Mouse (Mus musculus): Measurements from ENCODE around the gene Ube2h. TPM values are rescaled to one million over a fixed set of nuclear protein-coding genes. Genes with fewer than 3 reads are reported as not detected.

Gene Ube2h
- polyA plus RNA-seq, 1 experiment from 2014 or later, result 42.3 TPM

DNA sequence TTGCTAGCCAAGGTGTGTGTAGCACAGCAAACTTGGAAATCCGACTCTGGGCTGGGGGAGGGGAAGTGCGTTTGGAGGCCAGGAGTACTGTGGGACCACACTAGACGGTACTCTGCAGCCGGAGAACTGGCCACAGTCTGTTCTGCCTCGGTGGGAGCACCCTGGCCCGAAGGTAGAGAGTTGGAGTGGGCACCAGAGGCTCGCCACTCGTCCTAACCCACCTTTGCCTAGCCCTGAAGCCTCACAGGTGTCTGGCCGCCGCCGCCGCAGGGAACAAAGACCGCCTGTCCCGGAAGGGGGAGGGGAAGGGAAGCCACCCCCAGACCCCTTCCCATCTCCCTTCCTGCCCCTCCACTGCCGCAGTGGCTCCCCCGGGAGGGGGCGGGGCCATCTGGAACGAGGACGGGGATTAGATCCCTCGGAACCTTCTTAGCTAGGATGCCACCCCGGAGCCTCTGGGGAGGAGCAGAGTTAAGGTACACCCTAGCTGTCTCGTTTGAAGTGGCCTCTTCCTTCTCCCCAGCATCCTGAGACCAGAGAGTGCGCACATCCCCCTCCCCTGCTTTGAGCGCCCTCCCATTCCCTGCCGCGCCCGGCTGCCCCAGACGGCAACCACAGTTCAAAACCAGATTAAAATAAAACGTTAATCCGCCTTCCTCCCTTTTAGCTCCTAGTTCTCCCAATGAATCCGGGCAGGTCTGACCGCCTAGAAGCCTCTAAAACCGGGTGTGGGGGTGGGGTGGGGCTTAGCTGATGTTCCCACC lies 129.7 kb downstream of the Ube2h start:
- TF ChIP-seq CTCF (IDR thresholded peaks at IDR 0.05; ENCODE audit: low read depth), result no peak
- Histone ChIP-seq H3K4me3 (ENCODE audit: low read depth, low read length) (peak overlapping the region; percentile 45), H3K27me3 (ENCODE audit: insufficient read depth, low read length) (peaks cover 100% of the 10 kb centered on the region), H3K9ac (peak overlapping the region; percentile 60), H3K4me2 (peak overlapping the region; percentile 57), H3K36me3 (ENCODE audit: insufficient read depth) (no peaks in the 10 kb centered on the region), H3K9me3 (ENCODE audit: low read depth, low read length) (no peaks in the 10 kb centered on the region), H3K27ac (ENCODE audit: low read depth) (no peak overlapping the region; the same call in 1 of the 2 replicates), H3K4me1 (ENCODE audit: insufficient read depth) (peaks cover 5% of the 10 kb centered on the region; the same call in 1 of the 2 replicates)
- ATAC-seq (ENCODE audit: insufficient read depth), result peak; percentile 23
- no peak for DNase-seq
- under 1% methylated on average over 33 of the region's 33 CpGs for WGBS

DNA sequence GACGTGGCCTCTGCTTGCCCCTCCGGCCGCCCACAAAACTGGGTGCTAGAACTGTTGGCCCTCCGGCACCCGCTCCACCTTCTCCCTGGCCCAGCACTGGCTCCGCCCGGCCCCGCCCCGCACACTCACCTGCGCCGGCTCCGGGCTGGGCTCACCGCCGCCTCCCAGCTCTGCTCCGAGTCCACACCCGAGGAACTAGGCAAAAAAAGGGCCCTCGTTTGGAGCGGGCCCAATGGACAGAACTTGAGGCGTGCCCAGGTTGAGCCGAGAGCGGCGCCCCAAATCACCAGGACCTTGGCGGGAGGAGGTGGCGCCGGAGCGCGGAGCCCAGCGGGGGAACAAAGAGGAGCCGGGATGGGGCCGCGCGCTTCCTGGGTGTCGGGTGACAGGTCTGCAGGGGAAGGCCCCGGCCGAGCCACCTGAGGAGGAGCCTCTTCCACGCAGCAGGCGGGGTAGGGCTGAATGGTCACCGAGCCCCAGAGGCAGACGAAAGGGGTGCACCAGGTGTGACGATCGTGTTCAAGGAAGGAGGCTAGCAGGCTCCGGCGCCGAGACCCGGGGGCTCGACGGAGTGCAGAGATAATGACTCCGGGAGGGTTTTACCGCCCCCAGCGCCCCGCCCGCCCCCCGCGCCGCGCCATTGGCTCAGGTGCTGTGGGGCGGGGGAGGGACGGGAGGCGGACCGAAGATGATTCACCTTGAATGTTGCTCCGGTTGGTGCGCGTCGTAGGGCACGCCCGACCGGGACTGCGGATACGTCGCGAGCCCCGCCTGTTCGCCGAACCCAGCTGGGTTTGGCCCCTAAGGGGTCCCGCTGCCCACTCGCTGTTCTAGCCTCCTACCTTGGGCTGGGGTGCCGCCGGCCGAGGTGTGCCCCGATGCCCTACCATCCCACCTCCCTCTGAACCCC lies 130.5 kb downstream of the Ube2h start:
- peak overlapping the region; percentile 80 for H3K27ac ChIP-seq (ENCODE audit: low read depth)
- under 1% methylated on average over 79 of the region's 80 CpGs for WGBS
- peak; percentile 66 for ATAC-seq (ENCODE audit: insufficient read depth)
- H3K9ac ChIP-seq, result peak overlapping the region; percentile 60
- peak; percentile 68 for DNase-seq
- no peaks in the 10 kb centered on the region for H3K9me3 ChIP-seq (ENCODE audit: low read depth, low read length)
- peak overlapping the region; percentile 45 for H3K4me3 ChIP-seq (ENCODE audit: low read depth, low read length)
- peaks cover 94% of the 10 kb centered on the region for H3K27me3 ChIP-seq (ENCODE audit: insufficient read depth, low read length)
- H3K4me2 ChIP-seq, result peak overlapping the region; percentile 57
- no peaks in the 10 kb centered on the region for H3K36me3 ChIP-seq (ENCODE audit: insufficient read depth)
- no peak for TF ChIP-seq CTCF (IDR thresholded peaks at IDR 0.05; ENCODE audit: low read depth)
- H3K4me1 ChIP-seq (ENCODE audit: insufficient read depth), result peaks cover 5% of the 10 kb centered on the region; the same call in 1 of the 2 replicates

DNA sequence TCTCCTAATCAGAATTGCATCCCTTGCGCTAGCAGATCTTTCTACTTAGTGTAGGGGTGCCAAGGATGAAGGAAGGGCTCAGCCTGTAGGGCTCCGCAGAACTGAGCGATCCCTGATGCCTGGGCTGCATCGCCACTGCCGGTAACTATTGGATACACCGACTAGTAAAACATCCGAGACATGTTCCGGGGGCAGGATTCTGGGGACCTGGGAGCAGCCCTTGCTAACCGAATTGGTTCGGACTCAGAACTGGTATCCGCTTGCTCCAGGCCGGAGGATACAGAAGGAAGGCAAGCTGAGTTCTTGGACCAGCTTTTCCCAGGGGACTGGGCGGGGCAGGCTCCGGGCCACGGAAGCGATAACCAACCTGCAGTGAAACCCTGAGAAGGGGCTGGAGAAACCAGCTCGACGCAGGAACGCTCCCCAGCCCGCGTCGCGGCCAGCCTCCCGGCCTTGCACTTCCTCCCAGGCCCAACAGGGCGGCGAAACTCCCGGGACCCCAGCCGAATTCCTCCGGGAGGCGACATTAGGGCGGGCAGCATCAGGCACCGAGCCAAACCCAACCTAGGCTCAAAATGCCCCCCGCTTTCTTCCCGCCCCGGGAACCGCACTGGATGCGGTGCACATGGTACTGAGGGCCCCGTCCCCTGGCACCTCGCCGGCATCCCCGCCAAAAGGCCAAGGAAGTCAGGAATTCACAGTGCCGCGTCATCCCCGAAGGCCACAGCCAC lies 131.4 kb downstream of the Ube2h start:
- ATAC-seq (ENCODE audit: insufficient read depth) (peak; percentile 1; the same call in 1 of the 2 replicates), DNase-seq (peak; percentile 63)
- H3K4me1 ChIP-seq (ENCODE audit: insufficient read depth), result peaks cover 5% of the 10 kb centered on the region; the same call in 1 of the 2 replicates
- no peaks in the 10 kb centered on the region for H3K9me3 ChIP-seq (ENCODE audit: low read depth, low read length)
- H3K9ac ChIP-seq, result peak overlapping the region; percentile 60
- H3K36me3 ChIP-seq (ENCODE audit: insufficient read depth), result no peaks in the 10 kb centered on the region
- 2% methylated on average over 44 of the region's 44 CpGs for WGBS
- peak overlapping the region; percentile 45 for H3K4me3 ChIP-seq (ENCODE audit: low read depth, low read length)
- H3K4me2 ChIP-seq, result peak overlapping the region; percentile 57
- peak; percentile 70 for TF ChIP-seq CTCF (IDR thresholded peaks at IDR 0.05; ENCODE audit: low read depth)
- peak overlapping the region; percentile 80 for H3K27ac ChIP-seq (ENCODE audit: low read depth)
- H3K27me3 ChIP-seq (ENCODE audit: insufficient read depth, low read length), result peaks cover 85% of the 10 kb centered on the region

DNA sequence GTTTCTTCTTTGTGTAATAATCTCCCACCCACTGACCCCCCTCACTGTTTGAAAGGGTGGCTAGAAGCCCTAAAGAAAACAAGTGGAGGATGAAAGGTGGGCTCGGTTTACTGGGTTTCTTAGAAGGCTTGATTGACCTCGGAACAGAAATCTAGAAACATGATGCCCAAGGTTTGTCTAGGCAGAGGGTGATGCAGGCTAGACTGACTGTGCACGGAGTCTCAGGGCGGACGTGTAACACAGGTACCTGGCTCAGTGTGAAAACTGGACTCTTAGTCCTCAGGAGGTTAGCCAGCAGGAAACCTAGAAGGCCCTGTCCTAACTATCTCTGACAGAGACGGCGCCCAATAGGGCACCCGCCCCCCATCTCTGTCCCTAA lies 131.9 kb downstream of the Ube2h start:
- DNase-seq, result no peak
- WGBS, result 11% methylated on average over 8 of the region's 8 CpGs
- H3K9me3 ChIP-seq (ENCODE audit: low read depth, low read length), result no peaks in the 10 kb centered on the region
- peaks cover 80% of the 10 kb centered on the region for H3K27me3 ChIP-seq (ENCODE audit: insufficient read depth, low read length)
- TF ChIP-seq CTCF (IDR thresholded peaks at IDR 0.05; ENCODE audit: low read depth), result no peak
- H3K36me3 ChIP-seq (ENCODE audit: insufficient read depth), result no peaks in the 10 kb centered on the region
- no peak overlapping the region for H3K27ac ChIP-seq (ENCODE audit: low read depth)
- H3K4me2 ChIP-seq, result peak overlapping the region; percentile 57
- ATAC-seq (ENCODE audit: insufficient read depth), result no peak
- peak overlapping the region; percentile 60; the same call in 1 of the 2 replicates for H3K9ac ChIP-seq
- H3K4me3 ChIP-seq (ENCODE audit: low read depth, low read length), result peak overlapping the region; percentile 45
- H3K4me1 ChIP-seq (ENCODE audit: insufficient read depth), result peaks cover 5% of the 10 kb centered on the region; the same call in 1 of the 2 replicates

DNA sequence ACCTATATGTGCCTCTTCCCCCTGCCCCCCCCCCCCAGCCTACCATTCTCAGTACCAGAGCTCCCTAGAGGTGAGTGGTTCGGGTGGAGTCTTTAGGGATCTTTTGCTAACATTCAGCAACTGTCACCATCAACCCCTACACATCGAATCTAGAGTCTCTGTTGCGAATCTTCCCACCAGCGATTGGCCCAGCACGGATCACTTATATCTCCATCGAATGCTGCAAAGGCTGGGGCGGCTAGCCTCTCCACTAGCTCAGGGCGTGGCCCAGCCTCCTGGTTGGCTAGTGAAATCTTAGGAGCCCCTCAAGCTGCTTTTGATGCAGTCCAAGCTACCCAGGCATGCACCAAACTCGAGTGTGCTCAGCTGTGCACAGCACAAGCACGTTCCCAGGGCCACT lies 132.4 kb downstream of the Ube2h start:
- H3K9ac ChIP-seq, result no peak overlapping the region
- peaks cover 5% of the 10 kb centered on the region; the same call in 1 of the 2 replicates for H3K4me1 ChIP-seq (ENCODE audit: insufficient read depth)
- 16% methylated on average over 10 of the region's 10 CpGs for WGBS
- peak overlapping the region; percentile 57 for H3K4me2 ChIP-seq
- ATAC-seq (ENCODE audit: insufficient read depth) (no peak), DNase-seq (no peak)
- H3K9me3 ChIP-seq (ENCODE audit: low read depth, low read length), result no peaks in the 10 kb centered on the region
- no peak for TF ChIP-seq CTCF (IDR thresholded peaks at IDR 0.05; ENCODE audit: low read depth)
- H3K27me3 ChIP-seq (ENCODE audit: insufficient read depth, low read length), result peaks cover 76% of the 10 kb centered on the region
- no peak overlapping the region for H3K27ac ChIP-seq (ENCODE audit: low read depth)
- peak overlapping the region; percentile 45; the same call in 1 of the 2 replicates for H3K4me3 ChIP-seq (ENCODE audit: low read depth, low read length)
- no peaks in the 10 kb centered on the region for H3K36me3 ChIP-seq (ENCODE audit: insufficient read depth)

DNA sequence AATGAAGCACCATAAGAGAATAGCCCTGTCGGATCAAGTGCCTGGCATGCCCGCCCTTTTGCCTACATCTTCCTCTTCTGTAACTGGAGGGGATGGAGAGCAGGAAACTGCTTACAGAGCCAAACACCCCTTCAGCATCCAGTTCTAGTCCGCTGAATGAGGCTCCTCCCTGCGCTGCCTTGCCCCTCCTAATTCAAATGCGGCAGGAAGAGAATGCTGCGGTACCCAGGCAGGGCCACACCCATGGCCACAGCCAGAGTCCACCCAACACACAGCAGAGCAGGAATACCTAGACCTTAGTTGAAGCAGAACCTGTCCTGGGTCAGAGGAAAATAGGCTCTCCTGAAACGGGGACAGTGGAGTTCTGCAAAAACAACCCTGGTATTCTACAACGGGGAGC lies 133.1 kb downstream of the Ube2h start:
- Histone ChIP-seq H3K4me1 (ENCODE audit: insufficient read depth) (peaks cover 5% of the 10 kb centered on the region; the same call in 1 of the 2 replicates), H3K27ac (ENCODE audit: low read depth) (no peak overlapping the region), H3K4me2 (no peak overlapping the region), H3K36me3 (ENCODE audit: insufficient read depth) (no peaks in the 10 kb centered on the region), H3K9ac (no peak overlapping the region), H3K4me3 (ENCODE audit: low read depth, low read length) (no peak overlapping the region), H3K9me3 (ENCODE audit: low read depth, low read length) (no peaks in the 10 kb centered on the region), H3K27me3 (ENCODE audit: insufficient read depth, low read length) (peaks cover 68% of the 10 kb centered on the region)
- no peak for ATAC-seq (ENCODE audit: insufficient read depth)
- TF ChIP-seq CTCF (IDR thresholded peaks at IDR 0.05; ENCODE audit: low read depth), result no peak
- DNase-seq, result no peak
- 35% methylated on average over 8 of the region's 8 CpGs for WGBS

Data from lung, embryonic 14.5 days (tissue).